Mouse (Mus musculus) embryonic facial prominence, embryonic 15.5 days (tissue): ENCODE results near the gene Gm5134. TPM values are rescaled to one million over a fixed set of nuclear protein-coding genes. Genes with fewer than 3 reads are reported as not detected.

Source experiments
- ATAC-seq: fragments of 200-750 bp; cut with Nextera tagmentation; 2 replicates; pipeline ENCODE4 v1.8.0; 2017; ENCODE audit warnings: low read depth, moderate TSS enrichment; ENCODE audit not compliant: insufficient number of reproducible peaks, low FRiP score, low TSS enrichment
- H3K27ac ChIP-seq: fragments of 300-500 bp; sonication (generic); replicated peaks from 2 replicates; pipeline ENCODE4 v1.5.1; 2015; ENCODE audit warnings: mild to moderate bottlenecking, inconsistent platforms
- H3K27me3 ChIP-seq: fragments of 300-500 bp; sonication (generic); 2 replicates; pipeline ENCODE4 v1.6.1; 2015; ENCODE audit warnings: inconsistent platforms
- H3K36me3 ChIP-seq: fragments of 300-500 bp; sonication (generic); 2 replicates; pipeline ENCODE4 v1.6.1; 2015; ENCODE audit warnings: mild to moderate bottlenecking, inconsistent platforms
- H3K4me1 ChIP-seq: fragments of 300-500 bp; sonication (generic); 2 replicates; pipeline ENCODE4 v1.6.1; 2015; ENCODE audit warnings: inconsistent platforms
- H3K4me2 ChIP-seq: fragments of 300-500 bp; sonication (generic); replicated peaks from 2 replicates; pipeline ENCODE4 v1.6.1; 2015; ENCODE audit warnings: mild to moderate bottlenecking, inconsistent platforms
- H3K4me3 ChIP-seq: fragments of 300-500 bp; sonication (generic); replicated peaks from 2 replicates; pipeline ENCODE4 v1.5.1; 2015; ENCODE audit warnings: mild to moderate bottlenecking, inconsistent platforms
- H3K9ac ChIP-seq: fragments of 300-500 bp; sonication (generic); 2 replicates; pipeline ENCODE4 v1.6.1; 2015; ENCODE audit warnings: inconsistent platforms
- H3K9me3 ChIP-seq: fragments of 300-500 bp; sonication (generic); replicated peaks from 2 replicates; pipeline ENCODE4 v1.6.1; 2016; ENCODE audit warnings: inconsistent platforms
- WGBS: fragments of 180-500 bp; shearing (Covaris S2); methylation state at CpG from one replicate; pipeline ENCODE4 v1.1.7; 2015; 5-methylcytosine and 5-hydroxymethylcytosine counted together
- polyA plus RNA-seq: library from polyadenylated mRNA; unstranded; fragments of >200 nt; fragmentation: Nextera tagmentation; extraction: Ambion mirVana; gene quantifications from 2 replicates; pipeline ENCODE4 v1.2.1, GENCODE M21; 2015

Gm5134 gene
- polyA plus RNA-seq, 1 experiment from 2014 or later, result not detected

DNA sequence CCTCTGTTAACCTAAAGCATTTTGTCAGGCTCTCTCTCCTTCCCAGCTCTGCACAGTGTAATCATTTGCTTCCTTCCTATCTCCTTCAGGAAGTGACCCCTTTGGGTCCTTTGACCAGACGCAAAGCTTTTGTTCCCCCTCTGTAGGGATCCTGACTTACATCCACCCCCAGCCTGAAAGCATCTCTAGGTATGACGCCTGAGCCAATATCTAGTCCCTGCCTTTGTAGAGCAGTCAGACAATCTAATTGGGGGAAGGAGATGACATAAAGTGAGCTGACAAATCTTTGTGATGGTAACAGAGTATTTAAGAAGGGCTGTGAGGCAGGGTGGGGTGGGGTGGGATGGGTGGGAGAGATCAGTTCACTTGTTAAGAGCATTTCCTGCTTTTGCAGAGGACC is 48.3 kb downstream of the Gm5134 start:
- 30% methylated on average over 2 of the region's 2 CpGs for whole genome bisulfite sequencing

DNA sequence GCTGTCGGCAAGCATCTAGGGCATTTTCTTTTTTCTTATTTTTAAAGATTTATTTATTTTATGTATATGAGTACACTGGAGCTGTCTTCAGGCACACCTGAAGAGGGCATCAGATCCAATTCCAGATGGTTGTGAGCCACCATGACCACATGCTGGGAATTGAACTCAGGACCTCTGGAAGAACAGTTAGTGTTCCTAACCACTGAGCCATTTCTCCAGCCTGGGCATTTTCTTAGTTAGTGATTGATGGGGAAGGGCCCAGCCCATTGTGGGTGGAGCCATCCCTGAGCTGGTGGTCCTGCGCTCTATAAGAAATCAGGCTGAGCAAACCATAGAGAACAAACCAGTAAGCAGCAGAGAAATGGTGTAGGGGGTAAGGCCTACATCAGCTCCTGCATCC is 48.9 kb downstream of the Gm5134 start:
- H3K4me3 ChIP-seq, result no peak overlapping the region
- WGBS, result 84% methylated on average over 2 of the region's 2 CpGs
- ATAC-seq, result no peak
- no peaks in the 10 kb centered on the region for H3K4me1 ChIP-seq
- H3K9ac ChIP-seq, result no peak overlapping the region
- no peaks in the 10 kb centered on the region for H3K27me3 ChIP-seq
- H3K27ac ChIP-seq, result no peak overlapping the region
- H3K36me3 ChIP-seq, result no peaks in the 10 kb centered on the region
- no peak overlapping the region for H3K4me2 ChIP-seq
- H3K9me3 ChIP-seq, result no peaks in the 10 kb centered on the region

More for the DNA sequence above, 48.3 kb downstream of the Gm5134 start:
- H3K4me2 ChIP-seq, result no peak overlapping the region
- no peak overlapping the region for H3K4me3 ChIP-seq
- H3K9ac ChIP-seq, result no peak overlapping the region
- no peak for ATAC-seq
- H3K9me3 ChIP-seq, result no peaks in the 10 kb centered on the region
- H3K27ac ChIP-seq, result no peak overlapping the region
- H3K4me1 ChIP-seq, result no peaks in the 10 kb centered on the region
- H3K36me3 ChIP-seq, result no peaks in the 10 kb centered on the region
- H3K27me3 ChIP-seq, result no peaks in the 10 kb centered on the region

DNA sequence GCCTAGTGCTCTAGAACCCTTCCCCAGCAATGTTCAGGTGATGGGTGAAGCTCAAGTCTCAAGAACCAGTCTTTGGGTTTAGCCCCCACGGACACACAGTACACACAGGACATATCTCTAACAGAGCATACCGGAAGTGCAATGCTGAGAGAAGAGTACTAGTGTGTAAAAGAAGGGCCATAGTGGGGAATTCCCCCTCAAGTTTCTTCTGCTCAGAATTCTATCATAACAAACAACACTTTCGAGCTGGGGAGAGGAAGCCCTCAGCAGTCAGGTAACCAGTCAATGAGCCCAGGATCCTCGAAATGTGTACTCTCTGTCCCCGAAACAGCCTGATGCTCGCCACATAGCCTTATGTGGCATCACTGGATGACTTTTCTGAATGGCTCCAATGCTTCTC is 52.1 kb downstream of the Gm5134 start:
- Histone ChIP-seq H3K4me3 (no peak overlapping the region), H3K4me2 (no peak overlapping the region), H3K36me3 (no peaks in the 10 kb centered on the region), H3K9ac (no peak overlapping the region), H3K27me3 (no peaks in the 10 kb centered on the region), H3K9me3 (no peaks in the 10 kb centered on the region), H3K4me1 (no peaks in the 10 kb centered on the region), H3K27ac (no peak overlapping the region)
- 86% methylated on average over 6 of the region's 6 CpGs for WGBS
- ATAC-seq, result no peak

DNA sequence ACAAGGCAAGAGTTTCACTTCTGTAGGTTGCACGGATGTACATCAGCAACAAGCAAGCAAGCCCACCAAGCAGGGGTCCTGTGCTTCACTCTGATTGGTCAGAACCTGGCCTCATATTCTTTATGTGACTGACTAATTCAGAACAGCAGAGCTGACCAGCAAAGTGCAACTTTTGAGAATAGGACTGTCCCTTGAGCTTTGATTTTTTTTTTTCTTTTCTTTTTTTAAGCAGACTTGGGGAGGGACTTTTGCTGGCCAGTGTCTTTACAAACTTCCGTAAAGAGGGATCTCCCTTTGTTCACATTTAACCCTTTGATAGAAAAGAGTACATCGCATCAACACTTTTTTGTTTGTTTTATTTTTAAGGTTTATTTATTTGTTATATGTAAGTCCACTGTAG is 55.5 kb downstream of the Gm5134 start:
- H3K9ac ChIP-seq, result no peak overlapping the region
- H3K4me1 ChIP-seq, result no peaks in the 10 kb centered on the region
- no peak for ATAC-seq
- H3K9me3 ChIP-seq, result no peaks in the 10 kb centered on the region
- H3K36me3 ChIP-seq, result no peaks in the 10 kb centered on the region
- H3K27me3 ChIP-seq, result no peaks in the 10 kb centered on the region
- 74% methylated on average over 3 of the region's 3 CpGs for WGBS
- H3K4me2 ChIP-seq, result no peak overlapping the region
- H3K4me3 ChIP-seq, result no peak overlapping the region
- H3K27ac ChIP-seq, result no peak overlapping the region

DNA sequence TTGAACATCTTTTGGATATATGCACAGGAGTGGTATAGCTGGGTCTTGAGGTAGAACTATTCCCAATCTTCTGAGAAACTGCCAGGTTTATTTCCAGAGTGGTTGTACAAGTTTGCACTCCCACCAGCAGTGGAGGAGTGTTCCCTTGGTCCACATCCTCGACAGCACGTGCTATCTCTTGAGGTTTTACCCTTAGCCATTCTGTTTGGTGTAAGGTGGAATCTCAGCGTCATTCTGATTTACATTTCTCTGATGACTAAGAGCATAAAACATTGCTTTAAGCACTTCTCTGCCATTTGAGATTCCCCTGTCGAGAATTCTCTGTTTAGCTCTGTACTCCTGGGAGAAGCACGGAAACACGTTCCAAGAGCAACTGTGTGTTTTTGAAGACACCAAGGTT is 58.6 kb downstream of the Gm5134 start:
- Histone ChIP-seq H3K36me3 (no peaks in the 10 kb centered on the region), H3K27me3 (no peaks in the 10 kb centered on the region), H3K27ac (no peak overlapping the region), H3K9me3 (no peaks in the 10 kb centered on the region), H3K4me3 (no peak overlapping the region), H3K4me1 (no peaks in the 10 kb centered on the region), H3K4me2 (no peak overlapping the region), H3K9ac (no peak overlapping the region)
- WGBS, result 67% methylated on average over 6 of the region's 6 CpGs
- no peak for ATAC-seq

DNA sequence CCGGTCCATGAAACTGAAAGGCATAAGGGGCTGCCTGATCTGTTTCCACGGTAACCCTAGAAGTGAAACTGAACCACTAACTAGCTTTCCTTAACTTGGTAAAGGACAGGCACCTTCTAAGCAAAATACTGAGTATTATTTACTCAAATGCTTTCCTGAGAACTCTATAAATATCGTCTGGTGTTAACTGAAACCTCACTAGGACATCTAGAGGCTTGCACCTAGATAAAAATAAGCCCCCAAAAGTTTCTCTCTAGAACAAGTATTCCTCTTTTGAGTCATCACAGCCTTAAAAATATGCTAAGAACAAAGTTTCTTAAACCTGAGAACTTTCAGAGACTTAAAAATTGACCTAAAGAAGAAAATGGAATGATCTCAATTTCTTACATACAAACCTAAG is 62.6 kb downstream of the Gm5134 start:
- Histone ChIP-seq H3K27me3 (no peaks in the 10 kb centered on the region), H3K4me1 (no peaks in the 10 kb centered on the region), H3K9me3 (no peaks in the 10 kb centered on the region), H3K4me2 (no peak overlapping the region), H3K27ac (no peak overlapping the region), H3K9ac (no peak overlapping the region), H3K36me3 (no peaks in the 10 kb centered on the region), H3K4me3 (no peak overlapping the region)
- 91% methylated on average over 3 of the region's 3 CpGs for WGBS
- ATAC-seq, result no peak

DNA sequence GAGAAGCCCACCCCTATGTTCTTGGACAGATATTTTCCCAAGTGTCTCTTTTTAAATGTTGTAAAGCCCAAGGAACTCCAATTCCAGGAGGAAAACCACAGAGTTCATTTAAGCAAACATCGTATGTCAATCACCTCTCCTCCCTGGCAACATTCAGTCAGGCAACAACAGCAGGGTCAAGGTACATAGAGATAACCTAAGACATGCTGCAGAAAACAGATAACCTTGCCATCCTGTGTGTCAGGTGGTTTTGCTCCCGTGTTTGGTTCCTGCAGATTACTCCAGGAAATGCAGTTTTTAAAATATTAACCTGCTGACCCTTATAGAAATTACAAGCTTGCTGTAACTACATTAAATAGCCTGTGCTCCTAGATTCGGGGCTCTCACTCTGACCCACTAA is 67.4 kb downstream of the Gm5134 start:
- WGBS, result 68% methylated on average over 3 of the region's 3 CpGs
- ATAC-seq, result no peak
- Histone ChIP-seq H3K9me3 (no peaks in the 10 kb centered on the region), H3K36me3 (no peaks in the 10 kb centered on the region), H3K27ac (no peak overlapping the region), H3K9ac (no peak overlapping the region), H3K4me3 (no peak overlapping the region), H3K4me1 (no peaks in the 10 kb centered on the region), H3K27me3 (no peaks in the 10 kb centered on the region), H3K4me2 (no peak overlapping the region)

DNA sequence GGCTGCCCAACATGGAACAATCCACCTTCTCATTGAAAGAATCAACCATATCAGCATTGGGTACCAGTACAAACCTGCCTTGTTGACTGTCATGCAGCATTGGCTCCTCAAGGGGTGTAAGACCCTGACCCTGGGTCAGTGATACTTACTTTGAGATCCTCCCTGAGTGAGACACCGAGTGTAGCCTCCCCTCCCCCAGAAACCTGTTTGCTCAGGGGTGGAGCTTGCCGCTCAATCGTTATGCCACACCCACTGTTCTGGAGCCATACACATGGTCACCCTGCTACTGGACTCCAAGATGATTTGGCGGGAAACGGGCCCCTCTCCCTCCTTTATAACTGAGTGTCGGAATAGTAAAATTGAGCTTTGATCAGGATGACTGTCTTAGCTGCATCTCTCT is 69.6 kb downstream of the Gm5134 start:
- H3K9me3 ChIP-seq, result no peaks in the 10 kb centered on the region
- H3K4me3 ChIP-seq, result no peak overlapping the region
- no peak for ATAC-seq
- no peak overlapping the region for H3K27ac ChIP-seq
- no peaks in the 10 kb centered on the region for H3K4me1 ChIP-seq
- H3K4me2 ChIP-seq, result no peak overlapping the region
- no peaks in the 10 kb centered on the region for H3K27me3 ChIP-seq
- no peak overlapping the region for H3K9ac ChIP-seq
- no peaks in the 10 kb centered on the region for H3K36me3 ChIP-seq
- 94% methylated on average over 6 of the region's 6 CpGs for WGBS

DNA sequence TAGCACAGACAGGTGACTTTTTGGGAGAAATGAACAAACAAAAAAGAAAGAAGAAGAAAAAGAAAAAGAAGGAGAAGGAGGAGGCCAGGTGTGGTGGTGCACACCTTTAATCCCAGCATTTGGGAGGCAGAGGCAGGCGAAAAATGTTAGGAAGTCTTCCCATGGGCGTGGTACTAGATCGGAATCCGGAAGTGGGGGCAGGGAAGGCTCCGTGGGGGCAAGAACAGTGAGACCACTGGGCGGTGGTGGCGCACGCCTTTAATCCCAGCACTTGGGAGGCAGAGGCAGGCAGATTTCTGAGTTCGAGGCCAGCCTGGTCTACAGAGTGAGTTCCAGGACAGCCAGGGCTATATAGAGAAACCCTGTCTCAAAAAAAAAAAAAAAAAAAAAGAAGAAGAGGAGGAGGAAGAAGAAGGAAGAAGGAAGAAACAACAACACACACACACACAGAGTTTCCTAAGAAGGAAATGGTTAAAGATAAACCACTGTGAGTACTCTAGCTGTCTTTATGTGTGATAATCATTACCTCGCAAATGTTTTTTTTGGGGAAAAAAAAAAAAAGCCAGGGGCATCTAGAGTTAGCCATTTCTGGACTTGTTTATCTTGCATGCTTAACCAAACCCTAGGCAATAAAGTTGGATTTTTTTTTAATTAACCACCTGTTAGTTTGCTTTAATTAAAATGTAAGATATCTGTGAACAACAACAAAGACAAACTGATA is 71.3 kb downstream of the Gm5134 start:
- Histone ChIP-seq H3K27ac (no peak overlapping the region), H3K4me2 (no peak overlapping the region), H3K27me3 (no peaks in the 10 kb centered on the region), H3K36me3 (no peaks in the 10 kb centered on the region), H3K4me3 (no peak overlapping the region), H3K9me3 (no peaks in the 10 kb centered on the region), H3K4me1 (no peaks in the 10 kb centered on the region), H3K9ac (no peak overlapping the region)
- no peak for ATAC-seq
- 95% methylated on average over 10 of the region's 10 CpGs for WGBS

DNA sequence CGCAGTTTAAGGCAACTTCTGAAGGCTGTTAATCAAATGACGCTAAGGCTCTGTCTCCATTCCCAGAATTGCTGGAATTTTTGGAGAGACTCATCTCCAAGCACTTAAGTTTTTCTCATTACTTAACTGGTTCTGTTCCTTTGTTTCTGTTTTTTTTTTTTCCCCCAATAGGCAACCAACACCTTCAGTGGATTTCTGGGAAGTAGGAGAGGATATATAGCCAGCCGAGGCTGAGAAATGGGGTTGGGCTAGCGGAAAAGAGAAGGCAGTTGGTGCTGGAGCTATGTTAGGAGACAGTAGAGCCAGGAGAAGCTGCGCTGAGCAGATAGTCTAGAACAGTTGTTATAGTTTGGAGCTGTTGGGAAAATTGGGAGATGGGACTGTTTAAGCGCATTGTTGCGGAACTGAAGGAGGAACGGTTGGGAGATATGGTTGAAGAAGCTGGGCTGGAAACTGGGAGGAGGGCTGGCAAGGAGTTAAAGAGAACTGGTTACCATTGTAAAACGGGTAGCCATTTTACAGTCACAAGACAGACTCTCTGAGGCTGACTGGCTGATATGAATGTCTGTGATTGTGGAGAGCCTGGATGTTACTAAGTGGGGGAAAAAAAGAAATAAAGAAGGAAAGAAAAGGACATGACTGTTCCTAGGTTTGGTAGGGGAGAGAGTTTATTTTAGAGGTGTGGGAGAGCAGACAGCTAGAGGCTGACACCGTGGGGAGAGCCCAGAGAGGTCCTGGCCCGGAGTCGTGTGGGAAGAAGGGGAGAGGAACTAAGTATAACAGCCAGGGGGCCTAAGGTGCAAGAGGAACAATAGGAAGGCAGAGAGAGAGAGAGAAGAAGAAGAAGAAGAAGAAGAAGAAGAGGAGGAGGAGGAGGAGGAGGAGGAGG is 73.1 kb downstream of the Gm5134 start:
- Histone ChIP-seq H3K4me2 (no peak overlapping the region), H3K9ac (no peak overlapping the region), H3K27ac (no peak overlapping the region), H3K36me3 (no peaks in the 10 kb centered on the region), H3K27me3 (no peaks in the 10 kb centered on the region), H3K9me3 (no peaks in the 10 kb centered on the region), H3K4me3 (no peak overlapping the region), H3K4me1 (no peaks in the 10 kb centered on the region)
- 61% methylated on average over 12 of the region's 12 CpGs for WGBS
- ATAC-seq, result no peak

DNA sequence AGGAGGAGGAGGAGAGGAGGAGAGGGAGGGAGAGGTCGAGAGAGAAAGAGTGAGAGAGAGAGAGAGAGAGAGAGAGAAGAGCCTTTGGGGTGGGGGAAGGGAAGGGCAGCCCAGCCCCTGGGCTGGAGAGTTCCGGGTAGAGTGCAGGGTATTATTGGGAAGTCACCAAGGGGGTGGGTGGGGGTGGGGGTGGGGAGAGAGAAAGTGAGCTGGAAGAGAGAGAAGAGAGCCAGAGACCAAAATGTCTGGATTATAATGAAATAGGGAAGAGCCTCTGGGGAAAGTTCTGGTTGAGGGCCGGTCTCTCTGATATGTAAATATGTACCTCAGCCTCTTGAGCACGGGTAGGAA is 73.7 kb downstream of the Gm5134 start:
- no peak overlapping the region for H3K9ac ChIP-seq

DNA sequence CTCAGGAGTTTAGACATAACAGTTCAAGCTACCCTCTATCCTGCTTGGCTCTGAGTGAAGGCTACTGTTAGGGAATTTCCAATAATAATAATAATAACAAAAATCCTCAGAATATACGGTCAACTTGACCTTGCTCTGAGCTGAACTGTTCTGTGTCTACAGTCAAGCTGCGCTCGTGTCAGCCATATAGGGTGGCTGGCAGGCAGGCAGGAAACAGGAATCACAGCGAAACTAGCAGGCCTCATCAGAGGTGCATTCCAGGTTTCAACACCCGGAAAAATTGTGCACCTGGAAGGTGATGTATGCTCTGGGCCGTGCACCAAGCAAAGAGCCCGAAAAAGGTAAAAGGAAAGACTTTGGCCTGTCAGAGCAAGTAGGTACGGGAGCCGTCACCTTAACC is 74.1 kb downstream of the Gm5134 start:
- H3K9ac ChIP-seq, result no peak overlapping the region
- H3K4me1 ChIP-seq, result no peaks in the 10 kb centered on the region
- no peaks in the 10 kb centered on the region for H3K36me3 ChIP-seq
- H3K4me3 ChIP-seq, result no peak overlapping the region
- no peak overlapping the region for H3K27ac ChIP-seq
- WGBS, result 61% methylated on average over 9 of the region's 9 CpGs
- no peaks in the 10 kb centered on the region for H3K9me3 ChIP-seq
- no peak for ATAC-seq
- no peak overlapping the region for H3K4me2 ChIP-seq
- no peaks in the 10 kb centered on the region for H3K27me3 ChIP-seq

More for the DNA sequence above, 73.7 kb downstream of the Gm5134 start:
- no peak for ATAC-seq
- Histone ChIP-seq H3K4me2 (no peak overlapping the region), H3K36me3 (no peaks in the 10 kb centered on the region), H3K4me1 (no peaks in the 10 kb centered on the region), H3K27me3 (no peaks in the 10 kb centered on the region), H3K9me3 (no peaks in the 10 kb centered on the region), H3K27ac (no peak overlapping the region), H3K4me3 (no peak overlapping the region)
- WGBS, result 16% methylated on average over 4 of the region's 4 CpGs
